ENCODE assay signal across 8 mouse cellular contexts in genomic region chr4:103119229-103120027, GRCm38 (mm10). TPM values are rescaled to one million over a fixed set of nuclear protein-coding genes. Genes with fewer than 3 reads are reported as not detected.
DNase-seq lines count a peak whose midpoint lies in the region; ATAC-seq and TF ChIP-seq lines count a peak whose summit lies in the region.

No protein-coding gene starts in this region.

- peak overlapping the region; percentile 74 to 83 (median 83) for H3K4me3 ChIP-seq in CH12.LX (replicated peaks in 1 of 3; ENCODE audit: low read depth in 2 of 3, low read length in 2 of 3, poor library complexity in 1 of 3)
- peak overlapping the region; percentile 85 for H3K4me3 ChIP-seq in forebrain, embryonic 13.5 days
- H3K4me3 ChIP-seq in heart, postnatal 0 days (ENCODE audit: low read depth, low read length) = peak overlapping the region; percentile 94
- peak overlapping the region; percentile 92 to 95 for H3K4me3 ChIP-seq in liver, embryonic 14.5 days (ENCODE audit: insufficient read depth in 1 of 2, low read depth in 2 of 2, low read length in 2 of 2)
- peak overlapping the region; percentile 88 for H3K4me3 ChIP-seq in stomach, embryonic 14.5 days (ENCODE audit: low read depth, low read length)

- under 1% methylated on average over 87 of the region's 111 CpGs for WGBS in forebrain, embryonic 13.5 days
- WGBS in heart, postnatal 0 days = under 1% methylated on average over 106 of the region's 111 CpGs
- under 1% methylated on average over 103 of the region's 111 CpGs for WGBS in liver, embryonic 14.5 days (ENCODE audit: insufficient replicate concordance)
- under 1% methylated on average over 86 of the region's 111 CpGs for WGBS in stomach, embryonic 14.5 days

- no peaks in the 10 kb centered on the region for H3K9me3 ChIP-seq in CH12.LX (replicated peaks; ENCODE audit: low read length)
- H3K9me3 ChIP-seq in forebrain, embryonic 13.5 days (replicated peaks) = no peaks in the 10 kb centered on the region
- no peaks in the 10 kb centered on the region for H3K9me3 ChIP-seq in heart, postnatal 0 days (replicated peaks; ENCODE audit: control insufficient read depth, low read length)
- H3K9me3 ChIP-seq in liver, embryonic 14.5 days (ENCODE audit: control insufficient read depth, low read length) = no peaks in the 10 kb centered on the region
- H3K9me3 ChIP-seq in stomach, embryonic 14.5 days (ENCODE audit: control insufficient read depth, low read depth, low read length) = no peaks in the 10 kb centered on the region

- H3K36me3 ChIP-seq in CH12.LX (replicated peaks in 1 of 2; ENCODE audit: control insufficient read depth in 1 of 2, insufficient read depth in 1 of 2, low read length in 1 of 2) = peaks cover 0 to 15% of the 10 kb centered on the region in 2 experiments
- peaks cover 6% of the 10 kb centered on the region; the same call in 1 of the 2 replicates for H3K36me3 ChIP-seq in forebrain, embryonic 13.5 days (ENCODE audit: poor library complexity, severe bottlenecking)
- peaks cover 5% of the 10 kb centered on the region; the same call in 1 of the 2 replicates for H3K36me3 ChIP-seq in heart, postnatal 0 days (replicated peaks; ENCODE audit: control insufficient read depth, insufficient read depth, low read length)
- no peaks in the 10 kb centered on the region for H3K36me3 ChIP-seq in liver, embryonic 14.5 days (replicated peaks; ENCODE audit: control insufficient read depth, insufficient read depth, low read depth)
- H3K36me3 ChIP-seq in stomach, embryonic 14.5 days (ENCODE audit: control insufficient read depth, insufficient read depth, low read length) = no peaks in the 10 kb centered on the region; the same call in 1 of the 2 replicates

- dilution Hi-C loops in CH12.LX (cut with MboI; ENCODE audit: extremely low pct_ligation_motif_present, extremely low pct_unique_long_range_greater_than_20kb, low sequenced_read_pairs) = no loop called here

- H3K4me2 ChIP-seq in CH12.LX (ENCODE audit: insufficient read depth, low read depth, poor library complexity, severe bottlenecking) = peak overlapping the region; percentile 0; the same call in 1 of the 2 replicates
- peak overlapping the region; percentile 85 for H3K4me2 ChIP-seq in forebrain, embryonic 13.5 days
- peak overlapping the region; percentile 81 for H3K4me2 ChIP-seq in heart, postnatal 0 days (ENCODE audit: low read depth, low read length)
- peak overlapping the region; percentile 81 for H3K4me2 ChIP-seq in liver, embryonic 14.5 days (ENCODE audit: low read depth)
- H3K4me2 ChIP-seq in stomach, embryonic 14.5 days (replicated peaks; ENCODE audit: low read depth, low read length) = peak overlapping the region; percentile 58

- peaks cover 5 to 44% of the 10 kb centered on the region in 2 experiments for H3K4me1 ChIP-seq in CH12.LX (ENCODE audit: control insufficient read depth in 1 of 2, insufficient read depth in 2 of 2)
- peaks cover 45% of the 10 kb centered on the region for H3K4me1 ChIP-seq in forebrain, embryonic 13.5 days
- peaks cover 23% of the 10 kb centered on the region for H3K4me1 ChIP-seq in heart, postnatal 0 days (ENCODE audit: control insufficient read depth, insufficient read depth)
- H3K4me1 ChIP-seq in liver, embryonic 14.5 days (replicated peaks; ENCODE audit: control insufficient read depth in 2 of 2, insufficient read depth in 2 of 2, low read length in 1 of 2) = peaks cover 18 to 22% of the 10 kb centered on the region in 2 experiments
- H3K4me1 ChIP-seq in stomach, embryonic 14.5 days (ENCODE audit: control insufficient read depth, insufficient read depth, low read length) = peaks cover 18% of the 10 kb centered on the region

- H3K79me2 ChIP-seq in CH12.LX (replicated peaks; ENCODE audit: control insufficient read depth, extremely low read depth, insufficient read depth, poor library complexity, severe bottlenecking) = peaks cover 27% of the 10 kb centered on the region

- in situ Hi-C loops in CH12.LX (cut with MboI; ENCODE audit: low pct_ligation_motif_present, low pct_unique_long_range_greater_than_20kb, low sequenced_read_pairs) = no loop called here

- TF ChIP-seq POLR2A in CH12.LX (IDR thresholded peaks at IDR 0.05; ENCODE audit: low read depth, low read length) = peak; percentile 74; the same call in 1 of the 2 replicates

- H3K27ac ChIP-seq in CH12.LX (ENCODE audit: insufficient read depth, low read depth) = peak overlapping the region; percentile 80
- H3K27ac ChIP-seq in forebrain, embryonic 13.5 days = peak overlapping the region; percentile 82
- H3K27ac ChIP-seq in heart, postnatal 0 days (ENCODE audit: low read depth) = peak overlapping the region; percentile 99
- H3K27ac ChIP-seq in liver, embryonic 14.5 days = peak overlapping the region; percentile 91
- H3K27ac ChIP-seq in stomach, embryonic 14.5 days (ENCODE audit: low read length) = peak overlapping the region; percentile 95

- DNase-seq in CH12.LX (ENCODE audit: extremely low read depth) = peak; percentile 58
- DNase-seq in heart, postnatal 0 days (ENCODE audit: low spot score) = peak; percentile 78
- DNase-seq in kidney, postnatal 36 days = peak; percentile 82 to 91
- DNase-seq in liver, embryonic 14.5 days (ENCODE audit: low read depth in 3 of 3, low spot score in 3 of 3) = peak; percentile 71 to 74 (median 72)
- DNase-seq in neural tube, embryonic 10.5 days (ENCODE audit: extremely low spot score, low spot score) = peak; percentile 79

- TF ChIP-seq CTCF in CH12.LX (conservative IDR thresholded peaks at IDR 0.05 in 1 of 2, IDR thresholded peaks at IDR 0.05 in 1 of 2; ENCODE audit: low read depth in 2 of 2, low read length in 2 of 2) = no peak
- TF ChIP-seq CTCF in heart, postnatal 0 days (IDR thresholded peaks at IDR 0.05; ENCODE audit: low read depth) = no peak; the same call in 1 of the 2 replicates
- TF ChIP-seq CTCF in liver, embryonic 14.5 days (IDR thresholded peaks at IDR 0.05; ENCODE audit: low read depth) = 0 out of 2 replicates have a peak, but pooled peaks have one; percentile 12

- H3K9ac ChIP-seq in CH12.LX (ENCODE audit: insufficient read depth, low read depth) = peak overlapping the region; percentile 92
- H3K9ac ChIP-seq in forebrain, embryonic 13.5 days = peak overlapping the region; percentile 94
- peak overlapping the region; percentile 97 for H3K9ac ChIP-seq in heart, postnatal 0 days (replicated peaks; ENCODE audit: low read depth, low read length)
- H3K9ac ChIP-seq in liver, embryonic 14.5 days (replicated peaks) = peak overlapping the region; percentile 98
- peak overlapping the region; percentile 90 for H3K9ac ChIP-seq in stomach, embryonic 14.5 days (replicated peaks; ENCODE audit: low read depth, low read length)

- H3K27me3 ChIP-seq in CH12.LX (replicated peaks) = no peaks in the 10 kb centered on the region
- no peaks in the 10 kb centered on the region for H3K27me3 ChIP-seq in forebrain, embryonic 13.5 days
- no peaks in the 10 kb centered on the region for H3K27me3 ChIP-seq in heart, postnatal 0 days (ENCODE audit: control insufficient read depth, insufficient read depth, low read length)
- no peaks in the 10 kb centered on the region for H3K27me3 ChIP-seq in liver, embryonic 14.5 days (ENCODE audit: control insufficient read depth, insufficient read depth, low read length)
- no peaks in the 10 kb centered on the region for H3K27me3 ChIP-seq in stomach, embryonic 14.5 days (ENCODE audit: control insufficient read depth, insufficient read depth, low read length)

- ATAC-seq in cerebellum, adult (ENCODE audit: insufficient number of reproducible peaks, low FRiP score, low TSS enrichment) = peak; percentile 56
- peak; percentile 60 for ATAC-seq in forebrain, embryonic 13.5 days
- peak; percentile 69 for ATAC-seq in heart, postnatal 0 days (ENCODE audit: insufficient read depth, low read depth)
- peak; percentile 69 for ATAC-seq in liver, embryonic 14.5 days (ENCODE audit: insufficient read depth)
- peak; percentile 82 for ATAC-seq in stomach, embryonic 14.5 days (ENCODE audit: insufficient number of reproducible peaks, insufficient read depth, low FRiP score, low read depth)

- no peak for TF ChIP-seq RAD21 in CH12.LX (IDR thresholded peaks at IDR 0.05; ENCODE audit: low read depth, low read length)

- no peak for TF ChIP-seq EP300 in CH12.LX (IDR thresholded peaks at IDR 0.05; ENCODE audit: low read length)
- no peak for TF ChIP-seq EP300 in heart, postnatal 0 days (IDR thresholded peaks at IDR 0.05; ENCODE audit: low read depth)
- TF ChIP-seq EP300 in liver, embryonic 14.5 days (IDR thresholded peaks at IDR 0.05; ENCODE audit: low read depth) = no peak

TF ChIP-seq in CH12.LX, 34 proteins besides CTCF, POLR2A, EP300 and RAD21 (continues in another document):
- TF ChIP-seq NELFE (IDR thresholded peaks at IDR 0.05; ENCODE audit: low read depth, low read length) (peak; percentile 79), UBTF (IDR thresholded peaks at IDR 0.05; ENCODE audit: low read depth, low read length) (peak; percentile 96), IRF4 (IDR thresholded peaks at IDR 0.05; ENCODE audit: low read depth, low read length) (peak; percentile 6; the same call in 1 of the 2 replicates), MAX (IDR thresholded peaks at IDR 0.05; ENCODE audit: low read length) (no peak), MEF2A (IDR thresholded peaks at IDR 0.05; ENCODE audit: borderline replicate concordance, low read depth, low read length) (0 out of 2 replicates have a peak, but pooled peaks have one; percentile 10)

RNA-seq across cellular contexts. Expression of gene Wdr78, which starts 5.1 kb away (rescaled TPM):
- 0.71 and 1.1 TPM in 2 replicates for total RNA-seq in CH12.LX (2012; rRNA removed)
- 0.47 and 0.63 TPM in 2 replicates for total RNA-seq in CH12.LX (2014; rRNA removed)
- 0.29 and 0.60 TPM in 2 replicates for polyA plus RNA-seq in CH12.LX (2012; ENCODE audit: insufficient read length, low read depth)
- polyA plus RNA-seq in forebrain, embryonic 13.5 days (2015; fragmentation: Nextera tagmentation; extraction: Ambion mirVana) = 4.7 TPM in 2 replicates
- total RNA-seq in heart, postnatal 0 days (2014; rRNA removed; ENCODE audit: low replicate concordance) = 0.11 and 0.81 TPM in 2 replicates
- polyA plus RNA-seq in heart, postnatal 0 days (2015; fragmentation: Nextera tagmentation; extraction: Ambion mirVana) = 0.18 and 0.40 TPM in 2 replicates
- polyA plus RNA-seq in liver, embryonic 14.5 days (2012; rRNA removed) = 0.38 and 0.61 TPM in 2 replicates
- 0.33 and 0.62 TPM in 2 replicates for polyA plus RNA-seq in liver, embryonic 14.5 days (2014; fragmentation: Nextera tagmentation; extraction: Ambion mirVana)
- 2.8 and 3.0 TPM in 2 replicates for polyA plus RNA-seq in stomach, embryonic 14.5 days (2014; fragmentation: Nextera tagmentation; extraction: Ambion mirVana)

RNA-seq across cellular contexts. Expression of gene Mier1, which starts 5.2 kb away (rescaled TPM):
- 34.4 and 36.2 TPM in 2 replicates for total RNA-seq in CH12.LX (2012; rRNA removed)
- 22.5 and 24.9 TPM in 2 replicates for total RNA-seq in CH12.LX (2014; rRNA removed)
- 35.0 and 50.3 TPM in 2 replicates for polyA plus RNA-seq in CH12.LX (2012; ENCODE audit: insufficient read length, low read depth)
- 37.4 and 39.7 TPM in 2 replicates for polyA plus RNA-seq in forebrain, embryonic 13.5 days (2015; fragmentation: Nextera tagmentation; extraction: Ambion mirVana)
- total RNA-seq in heart, postnatal 0 days (2014; rRNA removed; ENCODE audit: low replicate concordance) = 16.3 and 43.4 TPM in 2 replicates
- 27.6 and 29.1 TPM in 2 replicates for polyA plus RNA-seq in heart, postnatal 0 days (2015; fragmentation: Nextera tagmentation; extraction: Ambion mirVana)
- 9.7 and 13.8 TPM in 2 replicates for polyA plus RNA-seq in liver, embryonic 14.5 days (2012; rRNA removed)
- 20.5 and 21.8 TPM in 2 replicates for polyA plus RNA-seq in liver, embryonic 14.5 days (2014; fragmentation: Nextera tagmentation; extraction: Ambion mirVana)
- polyA plus RNA-seq in stomach, embryonic 14.5 days (2014; fragmentation: Nextera tagmentation; extraction: Ambion mirVana) = 50.8 and 62.1 TPM in 2 replicates

Comparison
In these comparisons a context has a peak if more than half of its experiments do, and no peak if none do; other contexts are left out.
1. Peak in every context shown above with its lines: DNase-seq, ATAC-seq, H3K4me3 ChIP-seq and H3K27ac ChIP-seq.
2. H3K4me2 ChIP-seq: peak in every context shown above with its lines; median percentile 85 in forebrain, embryonic 13.5 days; 81 in heart, postnatal 0 days; 81 in liver, embryonic 14.5 days; 58 in stomach, embryonic 14.5 days; 0 in CH12.LX.